Mouse (Mus musculus) mouse embryonic stem cell (cell line): ENCODE measurements around the gene Olfr1359.
"Not testable (repeated sequence)": the region's sequence is repeated elsewhere in the genome, so short reads cannot be mapped to it uniquely, and the experiment has no call there.

ENCODE experiments used
- in situ Hi-C, 2 experiments: fragments of 300-500 bp; cut with MboI; formaldehyde crosslinking; loops; 1 replicate in 1 of 2; 3 replicates in 1 of 2; pipeline ENCODE4 v1.14.3; 2019 to 2020; ENCODE audit warnings: low sequenced_read_pairs in 2 of 2, low pct_unique_long_range_greater_than_20kb in 1 of 2, mixed read lengths in 1 of 2; ENCODE audit not compliant: unreplicated experiment in 1 of 2

The Olfr1359 gene

DNA sequence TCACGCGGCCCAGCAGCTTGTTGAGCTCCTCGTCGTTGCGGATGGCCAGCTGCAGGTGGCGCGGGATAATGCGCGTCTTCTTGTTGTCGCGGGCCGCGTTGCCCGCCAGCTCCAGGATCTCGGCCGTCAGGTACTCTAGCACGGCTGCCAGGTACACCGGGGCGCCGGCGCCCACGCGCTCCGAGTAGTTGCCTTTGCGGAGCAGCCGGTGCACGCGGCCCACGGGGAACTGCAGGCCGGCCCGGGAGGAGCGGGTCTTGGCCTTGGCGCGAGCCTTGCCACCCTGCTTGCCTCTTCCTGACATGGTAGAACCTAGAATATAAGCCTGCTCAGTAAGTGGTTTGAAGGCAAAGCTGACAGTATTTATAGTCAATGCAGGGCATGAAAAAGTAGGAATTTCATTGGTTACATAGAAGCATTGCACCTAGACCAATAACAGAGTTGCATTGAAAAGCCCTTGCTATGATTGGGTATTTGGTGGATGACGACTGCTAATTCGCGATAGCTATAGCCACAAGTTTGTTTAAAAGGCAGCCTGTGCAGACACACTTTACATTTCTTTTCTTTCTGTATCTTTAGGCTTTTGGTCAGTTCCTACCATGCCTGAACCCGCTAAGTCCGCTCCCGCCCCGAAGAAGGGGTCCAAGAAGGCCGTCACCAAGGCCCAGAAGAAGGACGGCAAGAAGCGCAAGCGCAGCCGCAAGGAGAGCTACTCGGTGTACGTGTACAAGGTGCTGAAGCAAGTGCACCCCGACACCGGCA is 55.8 kb downstream of the Olfr1359 start, which contains the start of the genes Hist1h2ak and Hist1h2bn:
Gene Hist1h2ak (minus strand): TSS at position 304 of the 762 bp plus-strand sequence.
Gene Hist1h2bn (plus strand): TSS at position 600 of the 762 bp plus-strand sequence.
- in situ Hi-C loops, result not testable (repeated sequence)

DNA sequence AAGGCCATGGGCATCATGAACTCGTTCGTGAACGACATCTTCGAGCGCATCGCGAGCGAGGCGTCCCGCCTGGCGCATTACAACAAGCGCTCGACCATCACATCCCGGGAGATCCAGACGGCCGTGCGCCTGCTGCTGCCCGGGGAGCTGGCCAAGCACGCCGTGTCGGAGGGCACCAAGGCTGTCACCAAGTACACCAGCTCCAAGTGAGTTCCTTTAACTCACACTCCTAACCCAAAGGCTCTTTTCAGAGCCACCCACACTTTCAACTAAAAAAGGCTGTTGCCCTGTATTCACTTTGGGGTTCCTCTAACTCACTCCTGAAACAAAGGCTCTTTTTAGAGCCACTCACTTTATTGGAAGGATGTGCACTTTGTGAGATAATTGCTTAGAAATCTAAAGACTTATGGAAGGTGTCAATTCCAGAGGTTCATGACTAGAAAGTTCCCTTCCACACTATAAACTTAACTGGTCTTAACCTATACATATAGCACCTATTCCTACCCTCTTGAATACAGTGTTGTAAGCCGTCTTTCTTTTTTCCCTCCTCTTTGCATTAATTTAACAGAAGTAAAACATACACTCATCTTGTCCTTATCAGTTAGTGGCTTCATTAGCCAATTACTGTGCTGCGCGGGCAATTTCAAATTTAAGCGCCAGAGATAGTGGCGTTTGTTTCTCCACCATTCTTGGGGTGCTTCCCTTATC is 56.5 kb downstream of the Olfr1359 start:
- in situ Hi-C loops, result not testable (repeated sequence)

DNA sequence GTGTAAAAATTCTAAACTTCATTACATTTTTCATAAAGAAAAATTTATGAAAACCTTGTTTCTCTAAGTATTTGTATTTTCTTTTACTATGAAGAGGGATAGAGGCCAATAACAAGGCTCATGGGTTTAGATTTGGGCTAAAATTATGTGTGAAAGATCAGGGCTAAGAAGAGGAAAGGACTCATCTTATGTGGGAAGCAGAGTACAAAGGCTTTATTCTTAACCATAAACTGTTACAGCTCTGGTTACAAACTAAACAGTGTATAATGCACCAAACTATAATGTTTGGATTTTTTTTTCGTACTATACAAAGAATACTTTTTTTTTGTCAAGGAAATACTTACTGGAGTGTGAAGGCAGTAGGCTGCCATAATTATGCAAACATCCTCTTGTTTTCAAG is 57.8 kb downstream of the Olfr1359 start:
- in situ Hi-C loops, result no loop called here
